Mouse (Mus musculus) lung, postnatal 0 days (tissue): Measurements from ENCODE around the gene Usp20.

Experiments used
- CTCF ChIP-seq: IDR thresholded peaks from 2 replicates; pipeline ENCODE4 v1.5.1; 2016; ENCODE audit warnings: antibody characterized with exemption, mild to moderate bottlenecking
- EP300 ChIP-seq: IDR thresholded peaks from 2 replicates; pipeline ENCODE4 v1.6.1; 2016; ENCODE audit warnings: antibody characterized with exemption, mild to moderate bottlenecking, control low read depth

DNA sequence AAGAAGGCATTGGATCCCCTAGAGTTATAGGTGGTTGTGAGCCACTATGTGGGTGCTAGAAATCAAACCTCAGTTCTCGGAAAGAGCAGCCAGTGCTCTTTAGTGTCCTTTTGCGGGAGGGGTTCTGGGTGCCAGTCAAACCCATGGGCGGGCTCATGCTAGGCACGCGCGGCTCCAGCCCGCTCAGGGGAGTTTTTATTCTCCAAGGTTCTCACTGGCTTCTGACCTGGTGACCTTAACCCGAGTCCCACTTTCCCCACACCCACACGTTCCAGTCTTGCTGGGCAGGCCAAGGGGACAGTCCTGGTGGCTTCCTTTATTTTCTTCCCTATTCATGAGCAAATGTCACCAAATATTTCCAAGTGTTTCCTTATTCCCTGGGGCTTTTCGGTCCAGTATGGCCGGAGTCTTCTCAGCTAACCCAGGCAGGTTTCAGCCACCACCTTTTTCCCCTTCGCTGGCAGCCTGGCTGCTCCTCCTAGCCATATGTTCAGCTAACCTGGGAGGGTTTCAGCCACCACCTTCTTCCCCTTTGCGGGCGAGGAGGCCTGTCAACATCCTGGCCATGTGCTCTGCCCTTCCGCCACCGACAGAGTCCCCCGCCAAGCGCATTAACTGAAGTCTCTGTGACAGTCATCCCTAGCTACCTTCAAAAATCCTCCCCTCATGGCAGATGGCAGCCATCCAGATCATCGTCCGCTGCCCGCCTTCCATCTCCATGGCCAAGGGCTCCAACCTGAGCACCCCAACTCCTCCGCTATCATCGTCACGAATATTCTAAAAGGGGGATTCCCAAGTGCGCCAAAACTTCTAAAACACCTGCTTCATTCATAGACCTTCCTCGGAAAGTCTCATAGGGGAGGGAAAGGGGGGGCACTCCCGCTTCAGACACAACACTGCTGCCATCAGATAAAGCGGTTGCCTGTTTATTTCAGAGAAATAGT is 79.0 kb downstream of the Usp20 start:
- no peak for TF ChIP-seq CTCF
- TF ChIP-seq EP300: no peak
